Mouse (Mus musculus) spleen, adult 2 months (tissue): ENCODE measurements at regions not wholly inside any gene's neighbourhood (a gene's known extent, or its start where the extent isn't known, plus 50 kb on each side); places are given as distances from the start of the nearest gene placed in this dataset.

ENCODE experiments used
- DNase-seq, 2 experiments: peaks; one replicate each; pipeline versions ENCODE4 v3.0.0 to v3.0.0-alpha.2; 2012 to 2021; ENCODE audit warnings: low spot score in 2 of 2, low read depth in 1 of 2
- H3K27ac ChIP-seq: fragments of 200-500 bp; 2 replicates; pipeline ENCODE4 v1.5.1; 2012; ENCODE audit warnings: low read length, inconsistent platforms; ENCODE audit not compliant: insufficient read depth
- H3K27me3 ChIP-seq: fragments of 200-500 bp; 2 replicates; pipeline ENCODE4 v1.6.1; 2012; ENCODE audit warnings: mild to moderate bottlenecking, moderate library complexity, low read length, inconsistent platforms; ENCODE audit not compliant: control insufficient read depth, insufficient read depth
- H3K36me3 ChIP-seq: fragments of 200-500 bp; 2 replicates; pipeline ENCODE4 v1.6.1; 2012; ENCODE audit warnings: mild to moderate bottlenecking, low read length, inconsistent platforms; ENCODE audit not compliant: control insufficient read depth, insufficient read depth
- H3K4me1 ChIP-seq: fragments of 200-500 bp; 2 replicates; pipeline ENCODE4 v1.6.1; 2011; ENCODE audit warnings: inconsistent platforms; ENCODE audit not compliant: control insufficient read depth, insufficient read depth, insufficient read length
- H3K4me3 ChIP-seq: fragments of 200-500 bp; 2 replicates; pipeline ENCODE4 v1.5.1; 2011; ENCODE audit warnings: mild to moderate bottlenecking, inconsistent platforms; ENCODE audit not compliant: insufficient read depth, insufficient read length; ENCODE audit errors: extremely low read depth
- CTCF ChIP-seq: fragments of 200-500 bp; IDR thresholded peaks from 2 replicates; pipeline ENCODE4 v1.5.1; 2011; ENCODE audit warnings: mild to moderate bottlenecking, inconsistent platforms; ENCODE audit not compliant: insufficient read depth, insufficient read length, insufficient replicate concordance; ENCODE audit errors: extremely low read depth
- POLR2A ChIP-seq: fragments of 200-500 bp; IDR thresholded peaks from 2 replicates; pipeline ENCODE4 v1.6.1; 2011; ENCODE audit warnings: low read depth, low read length, inconsistent platforms
- WGBS: fragments of 180-500 bp; shearing (Covaris S2); methylation state at CpG from one replicate; pipeline ENCODE4 v1.1.7; 2018; 5-methylcytosine and 5-hydroxymethylcytosine counted together

- Histone ChIP-seq H3K27ac (no peak overlapping the region), H3K36me3 (no peaks in the 10 kb centered on the region), H3K4me1 (no peaks in the 10 kb centered on the region), H3K27me3 (no peaks in the 10 kb centered on the region), H3K4me3 (no peak overlapping the region)
- DNase-seq: no peak
- no peak for TF ChIP-seq CTCF
- TF ChIP-seq POLR2A: no peak
- WGBS: 74% methylated on average over 2 of the region's 2 CpGs
Measured at GRCm38 (mm10) chr15:68520759-68521158, 2020.0 kb upstream of the Lrrc6 start.

GRCm38 (mm10) chr15:68512431-68512830, 2011.7 kb upstream of the Lrrc6 start:
- Histone ChIP-seq H3K27me3 (no peaks in the 10 kb centered on the region), H3K27ac (no peak overlapping the region), H3K36me3 (no peaks in the 10 kb centered on the region), H3K4me3 (no peak overlapping the region), H3K4me1 (no peaks in the 10 kb centered on the region)
- TF ChIP-seq CTCF (no peak), POLR2A (no peak)
- no peak for DNase-seq
- WGBS: 92% methylated on average over 2 of the region's 2 CpGs

GRCm38 (mm10) chr15:68508190-68508589, 2007.5 kb upstream of the Lrrc6 start:
- no peak overlapping the region for H3K4me3 ChIP-seq
- TF ChIP-seq CTCF (no peak), POLR2A (no peak)
- DNase-seq: no peak
- 87% methylated on average over 5 of the region's 5 CpGs for WGBS
- H3K36me3 ChIP-seq: no peaks in the 10 kb centered on the region
- H3K4me1 ChIP-seq: no peaks in the 10 kb centered on the region
- no peak overlapping the region for H3K27ac ChIP-seq
- H3K27me3 ChIP-seq: no peaks in the 10 kb centered on the region

- Histone ChIP-seq H3K27ac (no peak overlapping the region), H3K4me1 (no peaks in the 10 kb centered on the region), H3K4me3 (no peak overlapping the region), H3K27me3 (no peaks in the 10 kb centered on the region), H3K36me3 (no peaks in the 10 kb centered on the region)
- DNase-seq: no peak
- WGBS: 69% methylated on average over 2 of the region's 2 CpGs
- TF ChIP-seq CTCF: no peak
- TF ChIP-seq POLR2A: no peak
Measured at GRCm38 (mm10) chr15:68506093-68506492, 2005.4 kb upstream of the Lrrc6 start.

GRCm38 (mm10) chr15:68496438-68496837, 1995.7 kb upstream of the Lrrc6 start:
- TF ChIP-seq CTCF: no peak
- no peak for TF ChIP-seq POLR2A
- WGBS: 77% methylated on average over 2 of the region's 2 CpGs
- DNase-seq: no peak

GRCm38 (mm10) chr15:68484789-68485188, 1984.1 kb upstream of the Lrrc6 start:
- Histone ChIP-seq H3K36me3 (no peaks in the 10 kb centered on the region), H3K27ac (no peak overlapping the region), H3K27me3 (no peaks in the 10 kb centered on the region), H3K4me1 (no peaks in the 10 kb centered on the region), H3K4me3 (no peak overlapping the region)
- WGBS: 79% methylated on average over 1 of the region's 1 CpGs
- DNase-seq: no peak
- TF ChIP-seq POLR2A (no peak), CTCF (no peak)

More at GRCm38 (mm10) chr15:68496438-68496837, 1995.7 kb upstream of the Lrrc6 start:
- H3K4me1 ChIP-seq: no peaks in the 10 kb centered on the region
- no peaks in the 10 kb centered on the region for H3K27me3 ChIP-seq
- no peak overlapping the region for H3K4me3 ChIP-seq
- H3K27ac ChIP-seq: no peak overlapping the region
- no peaks in the 10 kb centered on the region for H3K36me3 ChIP-seq

- H3K36me3 ChIP-seq: no peaks in the 10 kb centered on the region
- no peak for DNase-seq
- no peaks in the 10 kb centered on the region for H3K27me3 ChIP-seq
- H3K27ac ChIP-seq: no peak overlapping the region
- TF ChIP-seq CTCF (no peak), POLR2A (no peak)
- WGBS: 77% methylated on average over 5 of the region's 5 CpGs
- no peaks in the 10 kb centered on the region for H3K4me1 ChIP-seq
- H3K4me3 ChIP-seq: no peak overlapping the region
Measured at GRCm38 (mm10) chr15:68477745-68478144, 1977.0 kb upstream of the Lrrc6 start.
